Mouse (Mus musculus) heart, embryonic 14.5 days (tissue): ENCODE data around the gene Csrnp2. TPM values are rescaled to one million over a fixed set of nuclear protein-coding genes. Genes with fewer than 3 reads are reported as not detected.
"Not testable (repeated sequence)": the region's sequence is repeated elsewhere in the genome, so short reads cannot be mapped to it uniquely, and the experiment has no call there.

ENCODE experiments used
- ATAC-seq: fragments of 200-750 bp; cut with Nextera tagmentation; 2 replicates; pipeline ENCODE4 v1.8.0; 2017; ENCODE audit warnings: low read depth, moderate TSS enrichment; ENCODE audit not compliant: insufficient number of reproducible peaks, insufficient read depth, low FRiP score
- H3K27ac ChIP-seq, 2 experiments: fragments of 200-500 bp in 1 of 2; fragments of 300-500 bp in 1 of 2; sonication (generic) in 1 of 2; replicated peaks in 1 of 2; 2 replicates each; pipeline ENCODE4 v1.5.1; 2012 to 2014; ENCODE audit warnings: low read depth in 2 of 2, low read length in 2 of 2, control low read depth in 1 of 2, mild to moderate bottlenecking in 1 of 2, mixed read lengths in 1 of 2; ENCODE audit not compliant: control insufficient read depth in 1 of 2, insufficient read depth in 1 of 2
- H3K27me3 ChIP-seq: fragments of 300-500 bp; sonication (generic); 2 replicates; pipeline ENCODE4 v1.6.1; 2014; ENCODE audit warnings: mild to moderate bottlenecking, low read length, control low read depth; ENCODE audit not compliant: control insufficient read depth, insufficient read depth
- H3K36me3 ChIP-seq: fragments of 300-500 bp; sonication (generic); 2 replicates; pipeline ENCODE4 v1.6.1; 2014; ENCODE audit warnings: mild to moderate bottlenecking, control low read depth, low read length, mixed read lengths; ENCODE audit not compliant: control insufficient read depth, insufficient read depth
- H3K4me1 ChIP-seq, 2 experiments: fragments of 200-500 bp in 1 of 2; fragments of 300-500 bp in 1 of 2; sonication (generic) in 1 of 2; 2 replicates each; pipeline ENCODE4 v1.6.1; 2012 to 2014; ENCODE audit warnings: low read length in 2 of 2, control low read depth in 1 of 2, mixed read lengths in 1 of 2; ENCODE audit not compliant: control insufficient read depth in 2 of 2, insufficient read depth in 2 of 2
- H3K4me2 ChIP-seq: fragments of 300-500 bp; sonication (generic); 2 replicates; pipeline ENCODE4 v1.6.1; 2014; ENCODE audit warnings: mild to moderate bottlenecking, low read length
- H3K4me3 ChIP-seq, 2 experiments: fragments of 200-500 bp in 1 of 2; fragments of 300-500 bp in 1 of 2; sonication (generic) in 1 of 2; 2 replicates each; pipeline ENCODE4 v1.5.1; 2012 to 2014; ENCODE audit warnings: low read length in 2 of 2, mild to moderate bottlenecking in 2 of 2, control low read depth in 1 of 2, low read depth in 1 of 2, moderate library complexity in 1 of 2; ENCODE audit not compliant: control insufficient read depth in 1 of 2, insufficient read depth in 1 of 2
- H3K9ac ChIP-seq: fragments of 300-500 bp; sonication (generic); 2 replicates; pipeline ENCODE4 v1.6.1; 2014; ENCODE audit warnings: mild to moderate bottlenecking, low read length
- H3K9me3 ChIP-seq: fragments of 300-500 bp; sonication (generic); 2 replicates; pipeline ENCODE4 v1.6.1; 2016; ENCODE audit warnings: low read length, control low read depth; ENCODE audit not compliant: control insufficient read depth
- WGBS: fragments of 180-500 bp; shearing (Covaris S2); extraction: QIAGEN DNeasy Blood & Tissue Kit; methylation state at CpG from one replicate; pipeline ENCODE4 v1.1.7; 2014; 5-methylcytosine and 5-hydroxymethylcytosine counted together
- polyA plus RNA-seq: library from polyadenylated mRNA; unstranded; fragments of >200 nt; fragmentation: Nextera tagmentation; extraction: Ambion mirVana; gene quantifications from 2 replicates; pipeline ENCODE4 v1.2.1, GENCODE M21; 2014

Csrnp2 gene
- polyA plus RNA-seq, 1 experiment from 2014 or later: 8.1 TPM

DNA sequence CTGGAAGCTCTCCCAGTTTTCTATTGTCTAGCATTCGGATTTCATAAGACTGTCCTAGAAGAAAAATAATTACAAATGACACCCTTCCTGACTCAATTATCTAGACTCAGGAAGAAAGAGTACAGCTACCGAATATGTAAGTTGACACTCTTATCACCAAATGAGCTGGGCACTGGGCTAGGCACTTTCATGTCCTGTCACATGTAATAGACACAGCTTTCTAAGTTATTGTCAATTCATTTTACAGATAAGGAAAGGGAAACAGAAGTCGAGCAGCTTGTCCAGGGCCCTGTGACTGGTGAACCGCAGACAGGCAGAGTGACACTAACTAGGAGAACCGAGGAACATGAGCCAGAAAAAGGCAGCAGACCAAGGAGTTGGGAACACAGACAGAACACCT, 32.6 kb upstream of the Csrnp2 start:
- WGBS: 31% methylated on average over 5 of the region's 5 CpGs
- no peaks in the 10 kb centered on the region for H3K9me3 ChIP-seq
- ATAC-seq: no peak
- peaks cover 22% of the 10 kb centered on the region for H3K36me3 ChIP-seq
- H3K4me1 ChIP-seq: peaks cover 3 to 5% of the 10 kb centered on the region in 2 experiments; a peak in 3 of 4 replicates
- no peaks in the 10 kb centered on the region for H3K27me3 ChIP-seq
- no peak overlapping the region for H3K9ac ChIP-seq
- no peak overlapping the region for H3K4me3 ChIP-seq
- peak overlapping the region in 1 of 2 experiments; percentile 46; a peak in 1 of 4 replicates for H3K27ac ChIP-seq
- no peak overlapping the region for H3K4me2 ChIP-seq

DNA sequence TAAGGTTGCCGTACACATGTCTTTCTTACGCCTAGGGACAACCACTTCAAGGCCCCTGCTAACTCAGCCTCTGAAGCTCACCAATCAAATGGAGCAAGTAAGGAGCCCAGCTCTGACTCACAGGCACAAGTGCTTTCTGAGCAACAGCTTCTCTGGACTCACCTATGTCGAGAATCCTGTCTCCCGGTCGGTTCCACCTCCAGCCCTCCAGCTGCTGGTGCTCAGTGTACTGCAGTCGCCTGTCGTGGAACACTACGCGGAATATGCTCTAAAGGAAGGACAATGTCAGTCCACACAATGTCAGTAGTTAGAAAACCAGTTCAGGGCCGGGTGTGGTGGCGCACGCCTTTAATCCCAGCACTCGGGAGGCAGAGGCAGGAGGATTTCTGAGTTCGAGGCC, 30.1 kb upstream of the Csrnp2 start:
- Histone ChIP-seq H3K36me3 (peaks cover 45% of the 10 kb centered on the region), H3K9me3 (no peaks in the 10 kb centered on the region)
- WGBS: 89% methylated on average over 14 of the region's 14 CpGs

DNA sequence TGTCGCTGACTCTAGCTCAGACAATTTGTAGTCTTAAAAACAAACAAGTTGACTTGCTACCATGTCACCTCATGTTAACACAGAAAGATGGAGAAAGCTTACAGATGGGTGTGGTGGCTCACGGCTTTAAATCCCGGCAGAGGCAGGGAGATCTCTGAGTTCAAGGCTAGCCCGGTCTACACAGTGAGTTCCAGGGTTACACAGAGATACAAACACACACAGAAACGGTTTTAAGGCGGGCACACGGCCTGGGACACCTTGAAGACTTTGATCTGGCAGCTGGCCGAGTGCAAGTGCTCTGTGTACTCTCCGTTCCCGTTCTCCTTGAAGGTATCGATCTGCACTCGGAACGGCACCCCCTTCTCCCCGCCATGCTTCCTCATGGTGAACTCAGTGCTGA, 25.0 kb upstream of the Csrnp2 start:
- peaks cover 73% of the 10 kb centered on the region for H3K36me3 ChIP-seq

More for the DNA sequence above, 30.1 kb upstream of the Csrnp2 start:
- no peak for ATAC-seq
- Histone ChIP-seq H3K27ac (no peak overlapping the region), H3K9ac (no peak overlapping the region), H3K27me3 (no peaks in the 10 kb centered on the region), H3K4me1 (peaks cover 3 to 5% of the 10 kb centered on the region in 2 experiments; a peak in 3 of 4 replicates), H3K4me2 (no peak overlapping the region), H3K4me3 (no peak overlapping the region)

DNA sequence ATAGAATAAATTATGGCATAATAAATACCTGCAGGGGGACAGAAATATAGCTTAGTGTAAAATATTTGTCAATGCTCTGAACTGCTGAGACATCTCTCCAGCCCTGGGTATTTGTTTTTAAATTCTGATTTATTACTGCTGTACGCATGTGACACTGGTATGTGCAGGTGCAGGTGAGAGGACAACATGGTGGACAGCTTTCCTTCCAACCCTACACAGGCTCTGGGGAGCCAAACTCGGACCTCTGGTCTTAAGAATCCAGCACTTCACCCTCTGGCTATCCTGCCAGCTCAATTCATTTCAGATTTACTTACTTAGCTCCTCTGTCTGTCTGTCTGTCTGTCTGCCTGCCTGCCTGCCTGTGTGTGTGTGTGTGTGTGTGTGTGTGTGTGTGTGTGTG, 19.8 kb upstream of the Csrnp2 start:
- no peak for ATAC-seq
- H3K36me3 ChIP-seq: peaks cover 69% of the 10 kb centered on the region
- WGBS: 86% methylated on average over 2 of the region's 2 CpGs

More for the DNA sequence above, 25.0 kb upstream of the Csrnp2 start:
- Histone ChIP-seq H3K27me3 (no peaks in the 10 kb centered on the region), H3K4me2 (no peak overlapping the region), H3K9me3 (no peaks in the 10 kb centered on the region), H3K4me3 (no peak overlapping the region), H3K9ac (no peak overlapping the region), H3K27ac (no peak overlapping the region), H3K4me1 (no peaks in the 10 kb centered on the region)
- no peak for ATAC-seq
- 93% methylated on average over 14 of the region's 14 CpGs for WGBS

DNA sequence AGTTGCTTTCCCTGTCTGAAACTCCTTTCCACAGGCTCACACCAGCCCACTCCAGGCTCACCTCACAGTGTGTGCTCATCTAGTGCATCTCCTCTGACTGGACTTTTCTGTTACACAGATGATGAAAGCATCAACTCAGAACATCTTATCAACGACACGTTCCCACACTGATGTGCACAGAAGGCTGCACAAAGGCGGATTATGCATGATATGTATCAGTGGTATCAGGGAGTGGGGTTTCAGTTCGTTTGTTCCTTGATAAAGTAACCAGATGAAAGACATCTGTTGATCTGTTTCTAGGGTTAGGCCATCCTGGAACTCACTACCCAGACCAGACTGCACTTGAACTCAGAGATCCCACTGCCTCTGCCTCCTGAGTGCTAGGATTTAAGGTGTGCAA, 18.1 kb upstream of the Csrnp2 start:
- Histone ChIP-seq H3K27ac (no peak overlapping the region), H3K36me3 (peaks cover 66% of the 10 kb centered on the region)

More for the DNA sequence above, 19.8 kb upstream of the Csrnp2 start:
- Histone ChIP-seq H3K4me3 (no peak overlapping the region), H3K27ac (no peak overlapping the region), H3K4me2 (no peak overlapping the region), H3K9me3 (no peaks in the 10 kb centered on the region), H3K9ac (no peak overlapping the region), H3K27me3 (no peaks in the 10 kb centered on the region), H3K4me1 (no peaks in the 10 kb centered on the region)

DNA sequence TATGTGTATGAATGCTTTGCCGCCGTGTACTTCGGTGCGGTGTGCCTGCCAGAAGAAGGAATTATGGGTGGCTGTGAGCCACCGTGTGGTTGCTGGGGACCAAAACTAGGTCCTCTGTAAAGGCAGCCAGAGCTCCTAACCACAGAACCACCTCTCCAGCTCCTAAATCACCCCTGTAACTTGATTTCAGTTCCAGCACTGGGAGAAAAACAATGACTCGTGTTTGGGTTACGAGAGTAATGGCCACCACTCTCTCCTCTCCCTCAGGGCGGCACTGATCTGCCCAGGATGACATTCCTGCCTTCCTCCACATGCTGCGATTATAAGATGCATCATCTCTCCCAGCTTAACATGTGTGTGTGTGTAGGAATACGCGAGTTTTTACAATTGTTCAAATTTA, 14.8 kb upstream of the Csrnp2 start:
- Histone ChIP-seq H3K9me3 (no peaks in the 10 kb centered on the region), H3K27ac (no peak overlapping the region), H3K4me2 (no peak overlapping the region), H3K4me1 (no peaks in the 10 kb centered on the region), H3K4me3 (no peak overlapping the region), H3K27me3 (no peaks in the 10 kb centered on the region), H3K9ac (no peak overlapping the region), H3K36me3 (peaks cover 85% of the 10 kb centered on the region)
- 91% methylated on average over 11 of the region's 11 CpGs for WGBS
- no peak for ATAC-seq

More for the DNA sequence above, 18.1 kb upstream of the Csrnp2 start:
- no peak overlapping the region for H3K4me2 ChIP-seq
- no peak for ATAC-seq
- H3K9me3 ChIP-seq: no peaks in the 10 kb centered on the region
- H3K9ac ChIP-seq: no peak overlapping the region
- no peaks in the 10 kb centered on the region for H3K4me1 ChIP-seq
- 65% methylated on average over 4 of the region's 4 CpGs for WGBS
- H3K4me3 ChIP-seq: no peak overlapping the region
- H3K27me3 ChIP-seq: no peaks in the 10 kb centered on the region

DNA sequence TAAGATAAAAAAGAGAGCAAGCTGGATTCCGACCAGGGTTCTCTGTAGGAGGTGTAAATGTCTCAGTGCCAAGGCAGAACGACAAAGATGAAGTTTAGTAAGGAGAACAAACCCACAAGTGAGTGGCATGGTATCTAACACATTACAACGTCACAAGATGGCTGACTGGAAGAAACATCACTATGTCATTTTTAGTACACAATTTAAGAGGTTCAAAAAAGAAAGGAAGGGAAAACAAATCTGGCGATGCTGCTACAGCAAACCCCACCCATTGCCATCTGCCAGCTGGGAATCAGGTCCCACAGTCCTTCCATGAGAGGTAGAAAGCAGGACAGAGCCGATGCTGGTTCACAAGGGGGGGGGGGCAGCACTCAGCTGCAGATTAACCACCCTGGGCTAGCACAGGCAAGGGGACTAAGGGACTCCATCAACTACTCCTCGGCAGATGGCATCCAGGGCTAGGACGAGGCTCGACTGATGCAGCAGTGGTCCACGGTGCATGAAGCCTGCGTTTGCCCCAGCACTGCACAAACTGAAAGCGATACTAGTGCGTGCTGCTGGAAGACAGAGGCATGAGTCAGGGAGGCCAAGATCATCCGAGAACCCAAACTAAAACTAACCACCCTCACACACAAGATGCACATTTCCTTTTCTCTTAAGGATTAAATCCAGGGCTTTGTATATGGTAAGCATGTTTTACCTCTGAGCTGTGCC, 13.3 kb upstream of the Csrnp2 start:
- Histone ChIP-seq H3K4me1 (0 out of 4 replicates have a peak, but pooled peaks cover 0 to 3% of the 10 kb centered on the region in 2 experiments), H3K9me3 (no peaks in the 10 kb centered on the region), H3K27me3 (no peaks in the 10 kb centered on the region), H3K4me2 (no peak overlapping the region), H3K9ac (no peak overlapping the region), H3K36me3 (peaks cover 85% of the 10 kb centered on the region), H3K4me3 (no peak overlapping the region), H3K27ac (no peak overlapping the region)
- 84% methylated on average over 13 of the region's 13 CpGs for WGBS
- no peak for ATAC-seq

DNA sequence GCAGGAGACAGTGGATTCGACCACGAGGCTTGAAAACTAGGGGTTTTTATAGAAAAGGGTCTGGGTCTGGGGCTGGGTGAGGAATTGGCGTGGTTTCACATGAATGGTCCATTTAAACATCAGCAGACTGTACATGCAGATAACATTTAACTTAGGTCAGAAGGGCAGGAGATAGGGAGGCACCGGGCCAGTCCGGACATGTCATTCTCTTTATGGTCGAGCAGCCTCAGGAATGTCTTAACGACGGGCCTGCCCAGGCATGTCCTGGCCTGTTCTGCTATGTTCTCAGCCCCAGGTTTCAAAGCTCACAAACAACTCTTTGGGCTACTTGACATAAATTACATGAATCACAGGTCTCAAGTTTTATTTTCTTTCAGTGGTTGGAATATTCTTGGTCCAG, 4.2 kb upstream of the Csrnp2 start:
- H3K36me3 ChIP-seq: peaks cover 13% of the 10 kb centered on the region; the same call in 1 of the 2 replicates
- not testable (repeated sequence) for H3K4me1 ChIP-seq, H3K27me3 ChIP-seq, ATAC-seq, H3K27ac ChIP-seq, H3K9ac ChIP-seq, H3K9me3 ChIP-seq, H3K4me3 ChIP-seq, H3K4me2 ChIP-seq
- 64% methylated on average over 8 of the region's 8 CpGs for WGBS
